Mouse (Mus musculus): ENCODE measurements around the gene Fam53a. TPM values are rescaled to one million over a fixed set of nuclear protein-coding genes. Genes with fewer than 3 reads are reported as not detected.

The Fam53a gene
- polyA plus RNA-seq (2012; rRNA removed; ENCODE audit: low replicate concordance) = 41.6 and 110 TPM in 2 replicates

DNA sequence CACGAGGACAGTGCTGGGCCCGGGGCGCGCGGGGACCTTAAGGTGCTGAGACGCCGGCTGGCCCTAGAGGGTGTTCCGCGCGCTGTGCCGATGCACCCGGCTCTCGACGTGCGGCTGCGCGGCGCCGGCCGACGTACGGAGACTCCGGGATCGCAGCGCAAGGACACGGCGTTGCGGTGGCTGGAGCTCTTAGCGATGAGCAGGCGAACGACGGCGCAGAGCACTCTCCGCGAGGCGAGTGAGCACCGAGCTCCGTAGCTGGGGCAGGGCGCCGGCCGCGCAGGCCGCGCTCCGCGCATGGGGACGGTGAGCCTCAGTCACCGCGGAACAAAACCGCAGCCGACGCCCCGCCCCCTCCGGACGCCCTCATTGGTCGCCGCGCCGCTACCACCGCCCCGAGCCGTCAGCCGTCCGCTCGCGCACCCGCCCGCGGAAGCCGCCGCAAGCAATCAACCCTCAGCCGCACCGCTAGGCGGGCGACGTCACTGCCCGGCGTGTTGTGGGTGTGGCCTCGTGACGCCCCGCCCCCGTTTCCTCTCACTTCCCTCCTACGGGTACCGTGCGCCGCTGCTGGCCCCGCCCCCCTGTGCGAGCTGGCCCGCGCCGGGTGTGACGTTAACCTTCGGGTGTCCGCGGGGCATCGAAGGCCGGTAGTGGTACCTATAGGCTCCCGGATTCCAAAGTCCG, at the start of gene Fam53a, which contains the start of gene Gm9903:
TSS of gene Fam53a (minus strand) at position 335 of the 687 bp plus-strand sequence.
TSS of gene Gm9903 (plus strand) at position 625 of the 687 bp plus-strand sequence.

DNA sequence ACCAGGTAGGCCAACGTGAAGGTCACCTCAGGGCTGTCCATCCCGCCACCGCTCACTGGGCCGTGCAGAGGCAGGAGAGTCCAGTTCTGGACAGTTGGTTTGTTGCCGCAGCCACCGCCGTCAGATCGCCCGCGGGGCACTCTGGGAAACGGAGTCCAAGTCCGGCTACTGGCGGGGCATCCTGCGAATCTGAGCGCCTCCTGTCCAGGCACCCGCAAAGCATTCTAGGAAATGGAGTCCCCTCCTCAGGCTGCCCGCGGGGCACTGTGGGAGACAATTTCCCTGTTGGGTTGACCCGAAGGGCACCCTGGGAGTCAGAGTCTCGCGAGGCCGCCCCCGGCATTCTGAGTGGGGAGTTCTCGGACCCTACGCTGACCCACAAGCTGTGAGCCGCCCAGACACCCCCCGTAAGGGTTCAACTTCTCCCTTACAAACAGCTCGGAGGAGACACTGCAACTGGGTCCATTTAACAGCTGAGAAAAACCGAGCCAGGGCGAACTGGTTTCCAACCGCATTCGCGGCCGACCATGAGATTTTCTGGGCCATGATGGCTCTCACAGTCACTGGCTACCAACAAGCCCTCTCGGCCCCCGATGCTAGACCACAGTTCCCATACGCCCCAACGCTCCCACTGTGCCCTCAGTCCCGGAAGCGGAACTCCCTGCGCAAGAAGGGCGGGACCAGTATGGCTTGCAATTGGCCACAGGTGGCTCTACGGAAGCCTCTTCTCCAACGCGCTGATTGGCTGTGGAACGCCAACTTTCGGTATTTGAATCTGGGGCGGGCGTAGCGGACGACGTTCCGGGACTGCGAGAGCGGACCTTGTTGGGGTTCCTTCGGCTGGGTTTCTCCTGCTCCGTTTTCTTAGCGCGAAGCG, 28.6 kb upstream of the Fam53a start, which contains the start of the genes Tacc3 and Tmem129:
TSS of gene Tacc3 (plus strand) at position 342 of the 877 bp plus-strand sequence.
TSS of gene Tmem129 (minus strand) at position 630 of the 877 bp plus-strand sequence.

DNA sequence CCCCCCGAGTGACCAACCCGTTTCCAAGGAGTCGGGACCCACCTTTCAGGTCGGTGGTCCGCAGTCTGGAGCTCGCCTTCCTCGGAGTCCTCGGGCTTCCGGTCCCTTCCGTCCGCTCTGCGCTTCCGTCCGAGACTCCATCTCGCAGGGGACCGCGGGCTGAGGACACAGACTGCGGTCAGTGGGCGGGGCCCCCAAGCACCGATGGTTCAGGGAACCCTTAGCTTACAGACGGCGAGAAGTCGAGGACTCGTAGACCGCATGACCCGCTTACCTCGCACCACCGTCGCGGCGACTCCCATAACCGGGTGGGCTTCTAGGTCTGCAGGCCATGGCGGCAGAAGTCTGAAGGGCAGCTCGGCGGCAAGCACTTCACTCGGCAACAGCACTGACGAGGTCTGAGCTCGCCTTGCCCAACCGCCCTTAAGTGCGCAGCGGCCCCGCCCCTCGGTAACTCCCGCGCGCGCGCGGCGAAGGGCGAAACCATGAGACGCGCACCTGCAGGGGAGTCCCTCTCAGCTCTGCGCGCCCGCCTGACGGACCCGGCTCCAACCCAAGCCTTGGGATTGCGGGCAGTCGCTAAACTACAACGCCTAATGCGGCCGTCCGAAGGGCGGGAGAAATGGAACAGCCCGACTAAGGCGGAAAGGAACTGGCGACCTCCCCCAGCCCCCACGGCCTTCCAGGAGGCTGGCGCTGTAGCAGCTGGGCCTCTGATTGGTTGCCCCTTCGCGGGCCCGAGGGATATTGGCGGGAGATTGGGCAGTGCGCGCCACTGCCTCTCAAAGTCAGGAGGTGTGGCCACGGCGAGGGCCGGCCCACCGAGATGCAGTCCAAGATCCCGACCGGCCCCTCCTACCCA, 22.7 kb upstream of the Fam53a start, which contains the start of gene Slbp:
TSS of gene Slbp (minus strand) at position 654 of the 862 bp plus-strand sequence.

Other genes starting within 250 kb of the Fam53a start
- not detected in 2 replicates for gene Nkx1-1, start 195.7 kb downstream of the Fam53a start, polyA plus RNA-seq (2012; rRNA removed; ENCODE audit: low replicate concordance)
- gene Gm9903, start 290 bp upstream of the Fam53a start, polyA plus RNA-seq (2012; rRNA removed; ENCODE audit: low replicate concordance) = 0.13 and 0.54 TPM in 2 replicates
- gene Slbp, start 22.9 kb upstream of the Fam53a start, polyA plus RNA-seq (2012; rRNA removed; ENCODE audit: low replicate concordance) = 11.8 and 21.3 TPM in 2 replicates
- 6.0 and 12.8 TPM in 2 replicates for gene Tacc3, start 28.5 kb upstream of the Fam53a start, polyA plus RNA-seq (2012; rRNA removed; ENCODE audit: low replicate concordance)
- 30.9 and 48.2 TPM in 2 replicates for gene Tmem129, start 28.8 kb upstream of the Fam53a start, polyA plus RNA-seq (2012; rRNA removed; ENCODE audit: low replicate concordance)
- gene Fgfr3, start 92.0 kb upstream of the Fam53a start, polyA plus RNA-seq (2012; rRNA removed; ENCODE audit: low replicate concordance) = 33.1 and 40.4 TPM in 2 replicates
- gene Letm1, start 153.2 kb upstream of the Fam53a start, polyA plus RNA-seq (2012; rRNA removed; ENCODE audit: low replicate concordance) = 101 and 212 TPM in 2 replicates
- gene Nsd2, start 191.1 kb upstream of the Fam53a start, polyA plus RNA-seq (2012; rRNA removed; ENCODE audit: low replicate concordance) = 3.2 and 4.6 TPM in 2 replicates

All from duodenum, adult 2 months (tissue).